Mouse (Mus musculus) gastrocnemius, adult 8-10 months (tissue): Measurements from ENCODE around the gene Itprip. TPM values are rescaled to one million over a fixed set of nuclear protein-coding genes. Genes with fewer than 3 reads are reported as not detected.
"Not testable (repeated sequence)": the region's sequence is repeated elsewhere in the genome, so short reads cannot be mapped to it uniquely, and the experiment has no call there.

Source experiments
- DNase-seq, 2 experiments: peaks; one replicate each; pipeline ENCODE4 v3.0.0; 2022; ENCODE audit warnings: low spot score in 2 of 2
- microRNA-seq: library from miRNA; unstranded; fragments of <30 nt; microRNA quantifications from one replicate; pipeline ENCODE4 v1.2.0, GENCODE M21; 2022
- total RNA-seq, 4 experiments: library from RNA; stranded (reverse); gene quantifications; 2 replicates each; pipeline ENCODE4 v1.2.4; 2022

Gene Itprip
- total RNA-seq, 4 experiments from 2014 or later = 0.27 to 1.0 (median 0.48) TPM

GRCm38 (mm10) chr19:47853951-47854795, 64.9 kb downstream of the Itprip start:
- no peak for DNase-seq

GRCm38 (mm10) chr19:47853053-47853452, 66.0 kb downstream of the Itprip start:
- no peak for DNase-seq

- DNase-seq = not testable (repeated sequence)
Observed at GRCm38 (mm10) chr19:47852131-47852530, 67.0 kb downstream of the Itprip start.

- no peak for DNase-seq
Observed at GRCm38 (mm10) chr19:47849735-47850134, 69.4 kb downstream of the Itprip start.

Small RNA genes within 50 kb of the gene (microRNA-seq; reads per million reads assigned to microRNA genes)
- gene Gm22240 = not detected

Other genes starting within 250 kb of the Itprip start
- gene Col17a1, start 227.2 kb downstream of the Itprip start, total RNA-seq = under 1 TPM in 1 of 4 experiments, not detected in 3; 0.04 TPM
- gene Sfr1, start 187.6 kb downstream of the Itprip start, total RNA-seq = 10 to 100 TPM; 78.5 to 91.6 (median 81.7) TPM
- gene Gsto1, start 64.3 kb downstream of the Itprip start, total RNA-seq = 10 to 100 TPM; 50.1 to 55.4 (median 51.9) TPM
- under 1 TPM; 0.34 to 0.58 (median 0.42) TPM for gene Gsto2, start 53.8 kb downstream of the Itprip start, total RNA-seq
- gene Cfap43, start within 50 bp of the Itprip start, total RNA-seq = not detected
- gene Cfap58, start 18.4 kb upstream of the Itprip start, total RNA-seq = not detected